Mouse (Mus musculus) cerebellum, adult 8-10 months (tissue): ENCODE measurements around the gene Gdi1.
"Not testable (repeated sequence)": the region's sequence is repeated elsewhere in the genome, so short reads cannot be mapped to it uniquely, and the experiment has no call there.

Source experiments
- DNase-seq: peaks from one replicate; pipeline ENCODE4 v3.0.0; 2022

Gdi1 gene

DNA sequence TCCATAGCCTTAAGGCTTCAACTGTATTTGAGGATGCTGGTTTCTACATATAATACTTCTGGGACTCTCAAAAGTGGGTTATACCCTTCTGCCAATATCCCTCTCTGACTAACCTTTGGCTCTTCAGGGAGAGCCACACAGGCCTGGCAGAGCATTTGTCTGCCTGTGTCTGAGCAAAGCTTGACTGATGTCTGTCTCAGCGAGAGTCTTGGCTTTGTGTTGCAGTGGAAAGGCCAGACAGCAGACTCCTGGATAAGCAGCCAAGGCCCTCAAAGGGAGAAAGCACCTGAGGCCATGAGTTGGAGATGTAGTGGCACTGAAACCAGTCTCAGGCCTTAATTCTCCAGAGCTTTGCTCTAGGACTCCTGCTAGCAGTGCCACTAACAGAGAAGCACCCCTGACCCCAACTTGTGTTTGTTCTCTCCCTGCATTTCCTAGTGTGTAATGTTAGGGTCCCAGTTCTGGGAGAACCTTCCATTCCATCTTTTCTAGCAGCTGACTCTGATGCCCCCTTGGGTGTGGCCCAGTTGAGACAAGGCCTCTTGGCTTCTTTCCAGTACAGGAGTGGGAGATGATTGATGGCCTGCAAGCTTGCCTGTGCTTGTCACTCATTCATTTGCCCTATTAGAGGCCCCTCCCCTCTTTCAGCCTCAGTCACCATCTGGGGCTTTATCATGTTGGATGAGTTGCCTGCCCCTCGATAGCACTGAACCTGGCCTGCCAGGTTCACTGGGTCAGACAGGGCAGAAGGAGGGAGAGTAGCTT is 25.6 kb downstream of the Gdi1 start:
- peak; percentile 25 for DNase-seq

DNA sequence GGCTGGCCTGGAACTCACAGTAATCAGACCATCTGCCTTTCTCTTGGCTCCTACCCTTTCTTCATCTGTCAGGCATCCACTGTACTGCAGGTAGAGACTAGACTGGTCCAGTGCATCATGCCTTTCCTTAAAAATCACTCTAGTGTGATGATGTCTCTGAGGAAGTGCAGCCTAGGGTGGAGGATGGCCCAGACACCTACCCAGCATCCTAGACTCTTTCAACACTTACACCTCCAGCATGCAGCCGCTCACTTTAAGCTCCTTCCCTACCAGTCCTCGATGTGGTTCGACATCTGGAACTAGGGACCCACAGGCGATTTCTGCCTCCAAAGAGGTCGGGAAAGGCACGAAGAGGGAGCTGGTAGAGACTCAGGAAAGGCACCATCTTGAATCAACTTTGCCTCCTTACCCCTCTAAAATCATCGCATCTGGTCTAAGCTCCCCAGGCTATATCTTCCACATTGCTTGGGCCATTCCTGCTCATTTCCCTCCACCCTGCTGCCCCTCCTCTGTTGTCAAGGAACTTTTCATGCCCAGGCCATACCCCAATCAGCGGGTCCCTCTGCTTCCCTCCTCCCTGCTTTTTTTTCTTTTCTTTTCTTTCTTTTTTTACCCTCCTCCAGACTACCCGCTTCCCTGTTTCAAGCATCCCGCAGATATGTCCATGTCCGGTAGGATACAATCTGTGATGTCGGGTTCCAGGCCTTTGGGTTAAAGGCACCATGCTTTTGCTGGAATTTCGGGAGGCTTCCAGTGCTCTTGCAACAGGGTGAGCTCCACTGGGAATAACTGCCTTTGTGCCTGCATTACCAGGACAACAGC is 48.1 kb downstream of the Gdi1 start:
- no peak for DNase-seq

DNA sequence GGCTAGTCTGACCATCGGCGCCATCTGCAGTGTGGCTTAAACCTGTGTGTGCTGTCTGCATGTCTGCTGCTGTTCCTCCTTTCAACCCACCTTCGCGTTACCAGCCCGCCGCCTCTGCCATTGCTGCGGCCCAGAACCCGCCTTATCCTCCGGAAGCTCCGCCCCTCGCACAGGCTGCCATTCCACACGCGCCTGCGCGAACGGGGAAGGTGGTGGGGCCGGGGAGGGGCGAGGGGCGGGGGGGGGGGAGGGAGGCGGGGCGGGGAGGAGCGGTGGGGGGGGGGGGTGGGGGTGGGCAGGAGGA is 48.6 kb downstream of the Gdi1 start, which contains the start of gene Lage3:
TSS of gene Lage3 (minus strand) at position 152 of the 304 bp plus-strand sequence.
- DNase-seq: peak; percentile 74

- not testable (repeated sequence) for DNase-seq
Observed at GRCm38 (mm10) chrX:74357069-74357468, 52.3 kb downstream of the Gdi1 start.

DNA sequence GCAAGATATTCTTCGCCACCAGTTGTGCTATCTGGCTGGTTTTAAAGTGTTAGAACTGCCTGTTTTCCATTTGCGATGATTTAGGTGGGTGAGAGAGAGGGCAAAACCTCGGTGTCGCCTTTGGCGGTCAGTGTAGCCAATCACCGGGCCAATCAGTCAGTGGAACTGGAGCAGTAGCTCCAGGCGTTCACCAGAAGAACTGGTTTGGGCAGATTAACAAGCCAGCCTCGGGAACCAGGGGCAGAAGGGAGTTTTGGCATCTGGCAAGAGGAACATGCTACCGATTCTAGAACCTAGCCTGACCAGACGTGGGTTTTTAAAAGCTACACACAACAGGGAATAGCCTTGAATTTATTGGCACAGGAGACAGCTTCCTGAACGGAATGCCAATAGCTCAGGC is 54.4 kb downstream of the Gdi1 start:
- DNase-seq: no peak
